ENCODE assay signal across 7 mouse cellular contexts in the genomic region with DNA sequence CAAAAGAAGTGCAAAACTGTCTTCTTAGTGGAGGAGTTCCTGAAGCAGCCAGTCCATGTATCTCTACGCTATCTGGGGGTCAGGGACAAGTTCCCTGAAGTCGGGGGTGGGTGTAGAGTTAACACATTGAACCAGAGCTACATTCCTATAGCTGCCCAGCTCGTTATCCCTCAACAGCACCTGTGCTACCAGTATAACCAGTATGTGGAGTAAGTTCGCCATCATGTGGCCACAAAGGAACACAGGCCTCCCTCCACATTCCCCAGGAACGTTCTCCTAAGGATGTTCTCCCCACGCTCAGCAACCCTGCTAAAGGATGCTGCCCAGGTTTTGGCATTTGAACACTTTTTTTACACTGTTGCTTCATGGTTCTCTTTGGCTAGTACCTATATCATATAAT. TPM values are rescaled to one million over a fixed set of nuclear protein-coding genes. Genes with fewer than 3 reads are reported as not detected.
DNase-seq lines count a peak whose midpoint lies in the region; ATAC-seq and TF ChIP-seq lines count a peak whose summit lies in the region.

No protein-coding gene starts in this region.

- TF ChIP-seq CTCF in lung, adult 2 months (IDR thresholded peaks at IDR 0.05; ENCODE audit: insufficient read depth, low read length) = peak; percentile 37; the same call in 1 of the 2 replicates

- intact Hi-C loops in left cerebral cortex, postnatal 4 days (cut with DNase I) = no loop called here

- TF ChIP-seq POLR2A in lung, adult 2 months (IDR thresholded peaks at IDR 0.05; ENCODE audit: borderline replicate concordance, extremely low read depth, low read depth, low read length) = no peak

- DNase-seq in lung, adult 2 months = no peak
- DNase-seq in lung, postnatal 25 days (ENCODE audit: low spot score) = no peak
- peak; percentile 33 for DNase-seq in cerebellum, adult 11 months
- DNase-seq in frontal cortex, adult 2 months (ENCODE audit: extremely low spot score in 1 of 2, low spot score in 1 of 2) = peak; percentile 2 to 62
- DNase-seq in left cerebral cortex, postnatal 4 days = peak; percentile 5
- peak; percentile 36 to 47 for DNase-seq in right cerebral cortex, adult 2 months (ENCODE audit: low spot score in 2 of 2)

- WGBS in lung, adult 2 months = 28% methylated on average over 6 of the region's 6 CpGs

- ATAC-seq in erythroid progenitor cell, adult 5-6 weeks (replicated peaks; ENCODE audit: low FRiP score, poor library complexity, severe bottlenecking) = no peak

- H3K4me1 ChIP-seq in lung, adult 2 months (ENCODE audit: control insufficient read depth, insufficient read depth, low read length) = no peaks in the 10 kb centered on the region

- H3K4me3 ChIP-seq in lung, adult 2 months (replicated peaks; ENCODE audit: extremely low read depth, low read depth, low read length) = no peak overlapping the region

RNA-seq across cellular contexts. Expression of a gene that starts 46.8 kb away (rescaled TPM):
- 20.7 and 22.2 TPM in 2 replicates for polyA plus RNA-seq in lung, adult 2 months (2012; rRNA removed)
- polyA plus RNA-seq in frontal cortex, adult 2 months (2012; rRNA removed) = 1.8 and 2.1 TPM in 2 replicates
- total RNA-seq in left cerebral cortex, postnatal 4 days (2021) = 1 to 10 TPM; 2.1 to 2.2 TPM
- total RNA-seq in erythroid progenitor cell, adult 5-6 weeks (2015; ENCODE audit: low replicate concordance) = not detected in 2 replicates
- not detected in 2 replicates for total RNA-seq in erythroid progenitor cell, adult 5-6 weeks (2017; ENCODE audit: low replicate concordance)

Comparison
In these comparisons a context has a peak if more than half of its experiments do, and no peak if none do; other contexts are left out.
1. DNase-seq: peak in cerebellum, adult 11 months (single experiment), frontal cortex, adult 2 months (2 of 2), left cerebral cortex, postnatal 4 days (single experiment) and right cerebral cortex, adult 2 months (2 of 2); none in lung, adult 2 months (single experiment) and lung, postnatal 25 days (single experiment).